Mouse (Mus musculus) naive thymus-derived CD4-positive, alpha-beta T cell, adult 2 months (primary cell): ENCODE data around the gene 1600002K03Rik.
A peak's percentile ranks its signal among the peaks of the same experiment; 100 is the strongest.

ENCODE experiments used
- DNase-seq: peaks from one replicate; pipeline ENCODE4 v3.0.0-alpha.2; 2011; ENCODE audit warnings: low read depth

1600002K03Rik gene

GRCm38 (mm10) chr10:80141243-80141642 is 31.5 kb upstream of the 1600002K03Rik start:
- DNase-seq, result peak; percentile 99

DNA sequence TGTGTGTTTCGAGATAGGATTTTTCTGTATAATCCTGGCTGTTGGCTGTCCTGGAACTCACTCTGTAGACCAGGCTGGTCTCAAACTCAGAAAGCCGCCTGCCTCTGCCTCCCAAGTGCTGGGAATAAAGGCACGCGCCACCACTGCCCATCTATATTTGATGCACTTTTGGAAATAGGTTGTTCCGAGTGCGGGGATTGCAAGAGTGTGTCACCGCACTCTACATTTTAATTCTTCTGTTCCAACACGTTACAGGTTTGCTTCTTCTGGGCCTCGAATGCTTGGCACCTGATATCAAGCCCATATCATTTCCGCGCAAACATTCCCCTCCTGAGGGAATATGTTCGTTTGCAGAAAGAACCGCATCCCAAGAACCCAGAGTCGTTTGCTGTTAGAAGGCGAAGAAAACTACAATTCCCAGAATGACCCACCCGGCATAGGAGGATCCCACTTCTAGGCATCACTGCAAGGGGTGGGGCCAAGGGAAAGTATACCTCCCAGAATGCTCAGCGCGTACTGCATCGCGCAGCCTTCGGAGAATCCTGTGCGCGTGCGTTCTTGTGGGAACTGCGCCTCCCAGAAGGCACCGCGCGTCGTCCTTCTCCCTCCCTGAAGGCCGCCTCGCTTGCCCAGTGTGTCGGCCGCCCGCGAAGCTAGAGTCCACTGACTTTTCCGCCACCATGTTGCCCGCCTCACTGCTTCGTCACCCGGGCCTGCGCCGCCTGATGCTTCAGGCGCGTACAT is 30.8 kb upstream of the 1600002K03Rik start:
- peak; percentile 96 for DNase-seq

GRCm38 (mm10) chr10:80142530-80142925 is 30.2 kb upstream of the 1600002K03Rik start:
- no peak for DNase-seq

DNA sequence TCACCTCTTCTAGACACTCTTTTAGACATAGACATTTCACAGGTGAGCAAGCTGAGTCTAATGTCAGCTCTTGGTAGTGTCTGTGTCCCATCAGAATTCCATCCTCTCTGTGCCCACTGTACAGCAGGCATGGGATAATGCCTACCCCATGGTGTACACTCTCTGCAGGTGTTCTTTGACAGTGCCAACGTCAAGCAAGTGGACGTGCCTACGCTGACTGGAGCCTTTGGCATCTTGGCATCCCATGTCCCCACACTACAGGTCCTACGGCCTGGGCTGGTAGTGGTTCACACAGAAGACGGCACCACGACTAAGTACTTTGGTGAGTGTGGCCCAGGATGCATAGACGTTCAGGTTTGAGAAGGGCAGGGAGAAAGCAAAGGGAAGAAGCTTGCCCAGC is 29.1 kb upstream of the 1600002K03Rik start:
- no peak for DNase-seq

GRCm38 (mm10) chr10:80144159-80144558 is 28.6 kb upstream of the 1600002K03Rik start:
- DNase-seq, result no peak

GRCm38 (mm10) chr10:80144864-80145838 is 27.6 kb upstream of the 1600002K03Rik start:
- peak; percentile 86 for DNase-seq

GRCm38 (mm10) chr10:80145896-80146295 is 26.8 kb upstream of the 1600002K03Rik start:
- DNase-seq, result no peak

DNA sequence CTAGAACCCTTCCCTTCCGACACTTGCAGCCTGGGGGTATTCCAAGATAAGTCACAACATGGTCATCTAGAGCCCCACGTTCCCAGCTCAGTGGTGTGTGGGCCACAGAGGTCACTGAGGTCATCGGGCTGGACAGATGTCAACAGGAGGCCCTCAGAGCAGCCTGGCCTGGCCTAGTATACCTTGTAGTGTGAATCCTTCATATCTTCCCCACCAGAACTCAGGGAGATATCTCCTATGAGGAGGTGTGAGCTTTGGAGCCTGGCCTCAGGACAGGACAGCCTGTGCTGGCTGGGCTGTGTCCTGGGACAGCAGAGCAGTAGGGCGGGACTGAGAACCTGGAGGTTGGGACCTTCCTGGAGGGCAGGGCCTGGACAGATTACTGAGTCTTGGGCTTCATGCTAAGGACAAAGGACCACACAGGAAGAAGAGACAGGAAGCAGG is 26.2 kb upstream of the 1600002K03Rik start:
- no peak for DNase-seq

DNA sequence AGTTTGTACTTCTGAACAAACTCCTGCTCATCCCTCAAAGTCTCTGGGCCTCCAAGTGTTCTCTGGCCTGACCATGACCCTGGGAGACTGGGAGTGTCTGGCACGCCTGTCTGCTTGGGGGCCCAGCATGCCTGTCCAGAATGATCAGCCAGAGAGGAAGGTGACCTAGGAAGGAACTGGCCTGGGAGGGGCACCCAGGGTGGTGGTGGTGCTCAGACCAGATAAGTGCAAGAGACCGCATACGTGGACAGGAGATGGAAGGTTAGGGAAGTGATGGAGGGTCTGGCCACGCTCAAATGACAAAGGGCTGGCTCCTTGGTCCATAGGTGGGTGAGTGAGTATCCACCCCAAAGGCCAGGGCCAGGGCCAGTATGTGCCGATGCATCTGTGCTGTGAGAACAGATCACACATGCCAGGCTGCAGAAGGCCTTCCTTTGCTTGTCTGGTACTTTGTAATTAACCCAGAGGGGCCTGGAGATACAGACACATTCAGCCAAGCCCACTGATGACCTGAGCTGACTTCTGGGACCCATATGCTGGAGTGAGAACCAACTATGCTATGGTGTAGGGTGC is 25.5 kb upstream of the 1600002K03Rik start:
- DNase-seq, result peak; percentile 26

DNA sequence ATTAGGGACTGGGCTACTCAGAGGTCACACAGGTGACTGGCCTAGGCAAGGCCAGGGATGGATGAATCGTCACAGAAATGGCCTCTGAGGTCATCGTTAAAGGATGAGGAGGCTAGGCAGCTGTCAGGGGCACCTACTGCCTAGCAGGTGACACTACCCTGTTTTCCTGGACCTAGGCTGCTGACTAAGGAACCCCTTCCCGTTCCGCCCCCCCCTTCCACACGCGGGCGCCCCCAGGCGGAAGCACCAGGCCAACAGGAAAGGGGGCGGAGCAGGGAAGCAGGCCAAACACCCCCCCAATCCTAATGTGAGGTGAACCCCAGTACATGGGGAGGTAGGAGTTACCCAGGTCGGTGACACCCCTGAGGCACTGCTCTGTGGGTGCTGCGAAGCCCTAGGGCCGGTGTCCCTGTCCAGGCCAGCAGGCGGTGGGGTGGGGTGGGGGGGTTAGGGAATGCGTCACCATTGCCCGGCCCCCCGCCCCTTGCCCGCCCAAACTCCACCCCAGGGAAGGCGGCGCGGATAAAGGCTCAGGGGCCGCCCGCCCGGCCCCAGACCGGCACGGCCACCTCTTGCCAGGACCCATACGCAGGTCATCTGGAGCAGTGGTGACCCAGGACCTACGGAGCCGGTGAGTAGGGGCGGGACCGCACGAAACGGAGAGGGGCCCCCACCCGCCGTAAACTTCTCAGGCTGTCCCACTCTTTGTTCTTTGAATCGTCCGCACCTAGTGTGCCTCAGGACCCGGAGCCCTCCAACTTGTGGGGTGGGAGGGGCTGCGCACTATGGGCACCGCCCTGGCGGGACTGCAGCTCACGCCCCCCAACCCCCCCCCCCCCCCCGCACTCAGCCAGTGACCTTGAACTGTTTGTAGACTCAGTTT is 24.8 kb upstream of the 1600002K03Rik start, which contains the start of gene Midn:
Midn (plus strand) TSS at position 554 of the 883 bp plus-strand sequence.
- DNase-seq, result peak; percentile 78

DNA sequence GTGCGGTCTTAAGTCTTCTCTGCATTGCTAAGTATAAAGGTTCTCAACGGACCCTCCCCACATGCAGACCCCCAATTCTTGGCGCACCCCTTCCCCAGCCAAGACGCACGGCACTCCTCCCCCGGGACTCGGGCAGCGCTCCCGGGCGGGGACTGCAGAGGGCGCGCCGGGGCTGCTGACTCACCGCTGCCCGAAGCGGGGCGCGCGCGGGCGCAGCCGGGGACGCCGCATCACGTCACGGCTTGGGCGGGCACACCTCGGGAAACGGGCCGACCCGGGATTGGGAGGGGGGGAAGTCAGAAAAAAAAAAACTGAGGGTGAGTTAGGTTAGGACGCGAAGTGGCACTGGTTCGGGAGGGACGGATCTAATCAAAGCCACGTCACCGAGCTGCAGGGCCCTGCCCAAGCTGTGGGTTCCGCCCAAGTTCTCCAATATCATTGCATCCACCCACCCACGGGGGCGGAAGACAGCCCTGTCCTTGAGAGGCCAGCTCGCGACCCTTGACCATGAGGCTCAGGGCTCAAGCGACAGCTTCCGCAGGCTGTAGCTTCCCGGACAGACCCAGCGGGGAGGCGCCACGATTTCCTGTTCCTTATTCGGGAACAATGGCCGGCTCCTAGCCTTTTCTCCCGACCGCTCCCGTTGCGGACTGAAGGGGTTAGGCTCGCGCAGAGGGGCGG is 24.0 kb upstream of the 1600002K03Rik start:
- peak; percentile 95 for DNase-seq

DNA sequence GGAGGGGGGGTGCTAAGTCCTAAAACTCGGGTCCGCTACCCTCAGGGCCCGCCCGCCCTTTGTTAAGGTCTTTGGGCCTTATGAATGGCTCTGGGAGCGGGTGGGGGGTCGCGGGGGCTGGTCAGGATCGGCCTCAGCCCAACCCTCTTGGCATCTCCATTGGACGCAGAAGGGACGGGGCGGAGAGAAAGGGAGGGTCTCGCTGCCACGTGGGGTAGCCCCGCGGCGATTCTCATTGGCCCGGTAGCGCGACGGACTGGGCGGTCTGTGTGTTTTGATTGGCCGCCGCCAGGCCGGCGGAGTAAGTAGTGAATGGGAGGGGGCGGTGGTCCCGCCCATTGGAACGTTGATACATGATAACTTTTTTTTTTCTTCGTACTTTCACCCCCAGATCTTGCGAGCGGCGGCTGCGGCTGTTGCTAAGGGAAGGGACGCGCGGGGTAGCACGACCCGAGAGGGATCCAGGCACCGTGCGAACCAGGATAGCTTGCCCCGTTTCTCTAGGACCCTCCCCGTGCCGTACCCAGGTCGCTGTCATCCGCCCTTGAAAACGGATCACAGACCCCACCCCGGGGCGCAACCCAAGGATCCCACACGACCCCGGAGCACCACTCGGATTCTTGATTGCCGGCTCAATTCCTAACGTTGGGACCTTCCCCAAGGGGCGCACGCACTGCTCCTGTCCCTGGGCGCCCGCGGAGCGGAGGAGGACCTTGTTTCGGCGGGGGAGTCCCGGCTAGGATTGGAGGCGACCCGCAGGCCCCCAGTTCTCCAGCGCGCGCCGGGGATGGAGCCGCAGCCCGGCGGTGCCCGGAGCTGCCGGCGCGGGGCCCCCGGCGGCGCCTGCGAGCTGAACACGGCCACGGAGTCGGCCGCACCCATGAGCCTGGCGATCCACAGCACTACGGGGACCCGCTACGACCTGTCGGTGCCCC is 23.2 kb upstream of the 1600002K03Rik start:
- peak; percentile 98 for DNase-seq

GRCm38 (mm10) chr10:80150226-80151210 is 22.2 kb upstream of the 1600002K03Rik start:
- DNase-seq, result peak; percentile 81

DNA sequence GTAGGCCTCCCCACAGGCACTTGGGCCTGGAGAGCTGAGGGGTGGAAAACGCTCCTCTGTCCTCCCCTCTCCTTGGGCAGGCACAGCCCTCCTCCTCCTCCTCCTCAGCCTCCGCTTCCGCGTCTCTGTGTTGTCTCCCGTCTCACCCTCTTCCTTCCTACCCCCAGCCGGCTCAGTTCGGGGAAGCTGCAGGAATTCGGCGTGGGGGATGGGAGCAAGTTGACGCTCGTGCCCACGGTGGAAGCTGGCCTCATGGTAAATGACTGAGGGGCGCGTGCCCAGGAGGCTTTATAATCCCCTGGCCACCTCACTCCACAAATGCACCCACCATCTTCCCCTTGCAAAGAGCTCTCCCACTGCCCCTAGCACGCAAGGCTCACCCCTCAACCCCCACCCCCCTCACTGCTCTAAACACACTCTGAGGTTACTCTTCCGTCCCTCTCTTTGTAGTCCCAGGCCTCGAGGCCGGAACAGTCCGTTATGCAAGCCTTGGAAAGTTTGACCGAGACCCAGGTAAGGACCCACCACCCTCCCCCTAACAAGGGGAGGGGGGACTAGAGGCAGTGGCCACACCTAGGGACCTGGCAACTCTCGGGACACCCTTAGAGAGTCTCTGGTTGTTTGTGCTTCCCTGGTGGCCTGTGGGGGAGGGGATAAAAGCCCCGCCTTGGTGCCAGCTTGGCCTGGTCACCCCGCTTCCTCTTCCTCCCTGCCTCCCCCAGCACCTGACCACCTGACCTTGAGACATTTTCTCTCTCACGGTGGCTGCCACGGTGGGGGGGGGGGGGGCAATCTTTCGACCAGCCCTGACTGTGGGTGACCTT is 21.3 kb upstream of the 1600002K03Rik start:
- peak; percentile 67 for DNase-seq

- DNase-seq, result peak; percentile 74
These were observed 20.5 kb upstream of the 1600002K03Rik start for GRCm38 (mm10) chr10:80152071-80152872.

DNA sequence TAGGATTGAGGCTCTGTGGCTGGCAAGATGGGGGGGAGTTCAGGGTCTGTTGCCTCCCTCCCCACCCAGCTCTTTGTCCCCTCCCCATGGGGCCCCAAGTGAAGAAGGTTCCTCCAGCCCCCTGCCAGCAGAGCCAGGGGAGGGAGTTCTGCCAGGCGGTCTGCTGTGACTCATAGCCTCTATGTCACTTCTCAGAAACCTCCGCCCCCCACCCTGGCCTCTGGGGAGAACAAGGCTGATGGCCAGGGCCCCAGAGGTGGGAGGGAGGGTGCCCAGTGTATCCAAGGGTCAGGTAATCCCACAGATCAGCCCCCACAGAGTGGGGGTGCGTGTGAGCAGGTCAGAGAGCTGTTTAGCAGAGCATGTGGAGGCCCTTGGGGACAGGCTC is 19.9 kb upstream of the 1600002K03Rik start:
- DNase-seq, result no peak

DNA sequence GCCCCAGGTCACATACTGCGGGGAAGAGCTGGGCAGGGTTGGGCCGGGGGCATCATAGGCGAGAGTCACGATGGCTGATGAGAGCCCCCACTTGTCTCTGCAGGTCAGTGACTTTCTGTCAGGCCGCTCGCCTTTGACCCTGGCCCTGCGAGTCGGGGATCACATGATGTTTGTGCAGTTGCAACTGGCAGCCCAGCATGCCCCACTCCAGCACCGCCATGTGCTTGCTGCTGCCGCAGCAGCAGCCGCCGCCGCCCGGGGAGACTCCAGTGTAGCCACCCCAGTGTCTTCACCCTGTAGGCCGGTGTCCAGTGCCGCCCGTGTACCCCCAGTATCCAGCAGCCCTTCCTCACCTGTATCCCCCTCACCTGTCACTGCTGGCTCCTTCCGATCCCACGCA is 19.0 kb upstream of the 1600002K03Rik start:
- no peak for DNase-seq
